Comparison of ENCODE assay signal across 39 mouse cellular contexts in the genomic region with DNA sequence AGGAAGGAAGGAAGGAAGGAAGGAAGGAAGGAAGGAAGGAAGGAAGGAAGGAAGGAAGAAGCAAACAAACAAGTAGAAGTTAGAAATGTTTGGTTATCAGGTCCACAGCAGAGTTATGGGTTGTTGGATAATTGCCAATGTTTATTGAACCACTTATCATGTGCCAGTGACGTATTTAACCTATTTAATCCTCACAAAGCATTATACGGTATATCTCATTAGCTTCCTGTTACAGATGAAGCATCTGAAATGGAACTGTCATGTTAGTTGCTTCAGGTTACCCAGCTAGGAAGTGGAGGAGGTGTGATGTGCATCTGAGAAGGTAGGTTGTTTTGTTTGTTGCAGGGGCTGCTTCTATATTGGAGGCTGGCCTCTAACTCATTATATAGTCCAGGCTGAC. TPM values are rescaled to one million over a fixed set of nuclear protein-coding genes. Genes with fewer than 3 reads are reported as not detected.
"Had no signal": no experiment of that assay in that cellular context is flagged by ENCODE, and none has a peak within 500 bp of the region (broad histone marks: within the 10 kb centered on the region; RNA-seq: fewer than 3 reads in every experiment).

No protein-coding gene starts in this region.

- ATAC-seq: hindbrain, embryonic 16.5 days; inflammation-experienced regulatory T-cells, adult 6 months; intestine, embryonic 15.5 days; intestine, postnatal 0 days had no signal

- H3K36me3 ChIP-seq: heart, embryonic 10.5 days; heart, embryonic 12.5 days; hindbrain, embryonic 10.5 days; hindbrain, embryonic 12.5 days; intestine, embryonic 15.5 days; kidney, embryonic 15.5 days; limb, embryonic 13.5 days; limb, embryonic 15.5 days; liver, embryonic 13.5 days; liver, embryonic 15.5 days had no signal

- H3K27me3 ChIP-seq: liver, embryonic 15.5 days had no signal

- H3K4me1 ChIP-seq: hindbrain, embryonic 10.5 days; hindbrain, embryonic 12.5 days; intestine, embryonic 15.5 days; limb, embryonic 13.5 days; limb, embryonic 15.5 days had no signal

- H3K9ac ChIP-seq: heart, embryonic 12.5 days; hindbrain, embryonic 12.5 days; hindbrain, embryonic 14.5 days; intestine, embryonic 15.5 days; kidney, embryonic 15.5 days; limb, embryonic 13.5 days; limb, embryonic 15.5 days; liver, embryonic 13.5 days; liver, embryonic 15.5 days had no signal

- H3K4me2 ChIP-seq: heart, embryonic 12.5 days; hindbrain, embryonic 12.5 days; hindbrain, embryonic 14.5 days; intestine, embryonic 15.5 days; kidney, embryonic 15.5 days; limb, embryonic 13.5 days; limb, embryonic 15.5 days; liver, embryonic 15.5 days had no signal

- DNase-seq: gastrocnemius, adult 2 months; gastrocnemius, postnatal 10 days; gastrocnemius, postnatal 25 days; heart, adult 2 months; heart, postnatal 10 days; heart, postnatal 4 days; kidney, adult 2 months; kidney, adult 9 months; kidney, postnatal 14 days; kidney, postnatal 36 days; layer of hippocampus, adult 9-11 months; layer of hippocampus, postnatal 36 days; left cerebral cortex, postnatal 4 days; liver, embryonic 13.5 days had no signal

- H3K9me3 ChIP-seq: heart, embryonic 10.5 days; heart, embryonic 12.5 days; hindbrain, embryonic 10.5 days; hindbrain, embryonic 12.5 days; intestine, embryonic 15.5 days; kidney, embryonic 15.5 days; limb, embryonic 13.5 days; limb, embryonic 15.5 days; liver, embryonic 13.5 days; liver, embryonic 15.5 days had no signal

- H3K27ac ChIP-seq: gastrocnemius, adult 2 months; heart, adult 2 months; heart, embryonic 10.5 days; hindbrain, embryonic 10.5 days; hindbrain, embryonic 12.5 days; hindbrain, embryonic 14.5 days; intestine, embryonic 15.5 days; kidney, embryonic 15.5 days; kidney, postnatal 0 days; limb, embryonic 13.5 days; limb, embryonic 15.5 days; liver, embryonic 13.5 days; liver, embryonic 15.5 days had no signal

- H3K4me3 ChIP-seq: gastrocnemius, adult 2 months; heart, adult 2 months; heart, embryonic 10.5 days; heart, embryonic 12.5 days; hindbrain, embryonic 10.5 days; hindbrain, embryonic 12.5 days; intestine, embryonic 15.5 days; kidney, embryonic 15.5 days; limb, embryonic 13.5 days; limb, embryonic 15.5 days; liver, embryonic 13.5 days; liver, embryonic 15.5 days had no signal

RNA-seq across cellular contexts. Expression of gene Pglyrp2, which starts 4.0 kb away (rescaled TPM):
- total RNA-seq: gastrocnemius, adult 2 months; gastrocnemius, postnatal 10 days; gastrocnemius, postnatal 25 days; heart, postnatal 4 days; layer of hippocampus, adult 18-20 months; layer of hippocampus, adult 8-10 months; layer of hippocampus, postnatal 14 days; layer of hippocampus, postnatal 36 days; left cerebral cortex, adult 18-20 months; left cerebral cortex, adult 8-10 months; left cerebral cortex, postnatal 10 days; left cerebral cortex, postnatal 25 days; left cerebral cortex, postnatal 4 days had no signal
- polyA plus RNA-seq: frontal cortex, adult 2 months; heart, embryonic 12.5 days; heart, embryonic 14.5 days; hindbrain, embryonic 10.5 days; hindbrain, embryonic 14.5 days; hindbrain, embryonic 16.5 days; kidney, embryonic 15.5 days; kidney, postnatal 0 days; limb, embryonic 11.5 days had no signal

RNA-seq across cellular contexts. Expression of gene Cyp4f39, which starts 32.5 kb away (rescaled TPM):
- total RNA-seq: gastrocnemius, postnatal 4 days; heart, adult 2 months; layer of hippocampus, adult 8-10 months; layer of hippocampus, postnatal 14 days; layer of hippocampus, postnatal 36 days; left cerebral cortex, adult 18-20 months; left cerebral cortex, adult 8-10 months; left cerebral cortex, postnatal 25 days had no signal
- polyA plus RNA-seq: frontal cortex, adult 2 months; heart, embryonic 10.5 days; limb, embryonic 11.5 days had no signal
